Mouse (Mus musculus): ENCODE measurements around the gene Gkn1.

DNA sequence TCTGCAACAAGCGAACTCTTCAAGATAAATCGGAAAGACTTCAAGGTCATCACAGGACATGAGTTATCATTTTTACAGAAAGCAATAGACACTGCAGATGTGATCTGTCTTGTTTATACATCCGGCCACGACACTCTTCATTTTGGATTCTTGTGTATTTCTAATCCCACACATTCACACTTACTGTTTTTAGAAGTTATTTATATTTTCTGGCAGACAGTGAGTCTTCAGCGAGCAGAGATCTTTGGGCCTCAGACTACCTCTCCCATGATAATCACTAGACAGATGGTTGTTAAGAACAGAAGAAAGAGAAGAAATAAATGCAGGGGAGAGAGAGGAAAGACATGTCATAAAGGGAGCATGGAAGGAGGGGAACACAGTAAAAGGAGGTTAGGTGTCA, 18.5 kb upstream of the Gkn1 start:
- no peak for TF ChIP-seq POLR2A (IDR thresholded peaks at IDR 0.05; ENCODE audit: borderline replicate concordance, extremely low read depth, low read depth, low read length)
- no peak for TF ChIP-seq CTCF (IDR thresholded peaks at IDR 0.05; ENCODE audit: insufficient read depth, low read length)

Measured in lung, adult 2 months (tissue).